In genomic region chr7:102369661-102370060, GRCm38 (mm10) we compare ENCODE assay signal across 9 mouse cellular contexts.
DNase-seq lines count a peak whose midpoint lies in the region; ATAC-seq and TF ChIP-seq lines count a peak whose summit lies in the region.
"Had no signal": no experiment of that assay in that cellular context is flagged by ENCODE, and none has a peak within 500 bp of the region (broad histone marks: within the 10 kb centered on the region; RNA-seq: fewer than 3 reads in every experiment).

No protein-coding gene starts in this region.

- H3K4me3 ChIP-seq in kidney, adult 2 months (ENCODE audit: insufficient read depth, low read depth, low read length): no peak overlapping the region
- no peak overlapping the region for H3K4me3 ChIP-seq in lung, postnatal 0 days (ENCODE audit: low read depth, low read length)
- H3K4me3 ChIP-seq: neural tube, embryonic 13.5 days had no signal

- no peaks in the 10 kb centered on the region; the same call in 1 of the 2 replicates for H3K27me3 ChIP-seq in kidney, adult 2 months (replicated peaks; ENCODE audit: control insufficient read depth, insufficient read depth, low read length)
- H3K27me3 ChIP-seq in lung, postnatal 0 days (replicated peaks; ENCODE audit: insufficient read depth, low read length): no peaks in the 10 kb centered on the region
- H3K27me3 ChIP-seq: neural tube, embryonic 13.5 days had no signal

- no peaks in the 10 kb centered on the region for H3K4me1 ChIP-seq in kidney, adult 2 months (ENCODE audit: control insufficient read depth, insufficient read depth, low read length)
- no peaks in the 10 kb centered on the region for H3K4me1 ChIP-seq in lung, postnatal 0 days (ENCODE audit: insufficient read depth, low read depth, low read length)
- H3K4me1 ChIP-seq: neural tube, embryonic 13.5 days had no signal

- peak; percentile 37 for TF ChIP-seq CTCF in kidney, adult 2 months (conservative IDR thresholded peaks at IDR 0.05; ENCODE audit: insufficient read depth, insufficient read length, low read depth, low read length)
- TF ChIP-seq CTCF in lung, postnatal 0 days (IDR thresholded peaks at IDR 0.05): peak; percentile 44

- 59% methylated on average over 4 of the region's 4 CpGs for WGBS in kidney, adult 2 months
- WGBS in lung, postnatal 0 days: 34% methylated on average over 4 of the region's 4 CpGs

- no peak for TF ChIP-seq POLR2A in kidney, adult 2 months (IDR thresholded peaks at IDR 0.05; ENCODE audit: low read depth, low read length)

- no peaks in the 10 kb centered on the region for H3K36me3 ChIP-seq in kidney, adult 2 months (ENCODE audit: control insufficient read depth, insufficient read depth, low read length)
- H3K36me3 ChIP-seq in lung, postnatal 0 days (ENCODE audit: insufficient read depth, low read length): no peaks in the 10 kb centered on the region
- H3K36me3 ChIP-seq: neural tube, embryonic 13.5 days had no signal

- H3K4me2 ChIP-seq in lung, postnatal 0 days (replicated peaks; ENCODE audit: low read depth, low read length): no peak overlapping the region
- H3K4me2 ChIP-seq: neural tube, embryonic 13.5 days had no signal

- no peak overlapping the region for H3K9ac ChIP-seq in lung, postnatal 0 days (replicated peaks; ENCODE audit: low read depth)
- H3K9ac ChIP-seq: neural tube, embryonic 13.5 days had no signal

- H3K27ac ChIP-seq in kidney, adult 2 months (ENCODE audit: insufficient read depth, low read depth, low read length): no peak overlapping the region
- H3K27ac ChIP-seq in lung, postnatal 0 days (ENCODE audit: low read length): no peak overlapping the region
- H3K27ac ChIP-seq: neural tube, embryonic 13.5 days had no signal

- H3K9me3 ChIP-seq in lung, postnatal 0 days (ENCODE audit: low read length): no peaks in the 10 kb centered on the region

- no peak for TF ChIP-seq EP300 in lung, postnatal 0 days (IDR thresholded peaks at IDR 0.05)

- ATAC-seq in frontal cortex, adult (ENCODE audit: low TSS enrichment): peak; percentile 98
- ATAC-seq in lung, postnatal 0 days: no peak

- peak; percentile 30 for DNase-seq in kidney, adult 2 months
- no peak for DNase-seq in kidney, adult 8-10 months
- DNase-seq in brain, embryonic 18.5 days (ENCODE audit: low read depth, low spot score): peak; percentile 66
- DNase-seq in kidney, postnatal 4 days: peak; percentile 59 to 64
- DNase-seq in lung, postnatal 0 days (ENCODE audit: low spot score): peak; percentile 13
- DNase-seq in thymus, postnatal 4 days: peak; percentile 55
- no peak for DNase-seq in B cell, adult 2 months

Comparison
In these comparisons a context has a peak if more than half of its experiments do, and no peak if none do; other contexts are left out.
1. DNase-seq: peak in kidney, adult 2 months (single experiment), brain, embryonic 18.5 days (single experiment), kidney, postnatal 4 days (2 of 2), lung, postnatal 0 days (single experiment) and thymus, postnatal 4 days (single experiment); none in kidney, adult 8-10 months (0 of 2) and B cell, adult 2 months (0 of 2).